Mouse (Mus musculus) WW6 (cell line): ENCODE data around the gene Otos.

Experiments
- DNase-seq: peaks from one replicate; pipeline ENCODE4 v3.0.0-alpha.2; 2013; ENCODE audit warnings: low read depth, low spot score

Otos gene

GRCm38 (mm10) chr1:92647026-92647425, 1.6 kb downstream of the Otos start:
- no peak for DNase-seq

- no peak for DNase-seq
Measured at GRCm38 (mm10) chr1:92646601-92647000, 2.0 kb downstream of the Otos start.

- no peak for DNase-seq
Measured at GRCm38 (mm10) chr1:92646111-92646510, 2.5 kb downstream of the Otos start.

GRCm38 (mm10) chr1:92644916-92645315, 3.7 kb downstream of the Otos start:
- no peak for DNase-seq

- no peak for DNase-seq
Measured at GRCm38 (mm10) chr1:92643691-92644090, 5.0 kb downstream of the Otos start.

GRCm38 (mm10) chr1:92641514-92642272, 6.9 kb downstream of the Otos start, which contains the start of gene Cops9:
Gene Cops9, minus strand, starts transcription at chr1:92641985.
- DNase-seq: peak; percentile 55

- DNase-seq: no peak
Measured at GRCm38 (mm10) chr1:92640393-92640792, 8.2 kb downstream of the Otos start.

- no peak for DNase-seq
Measured at GRCm38 (mm10) chr1:92638736-92639135, 9.9 kb downstream of the Otos start.

GRCm38 (mm10) chr1:92638181-92638580, 10.5 kb downstream of the Otos start:
- DNase-seq: no peak

- DNase-seq: no peak
Measured at GRCm38 (mm10) chr1:92637501-92638172, 11.0 kb downstream of the Otos start.

- DNase-seq: no peak
Measured at GRCm38 (mm10) chr1:92636676-92637075, 12.0 kb downstream of the Otos start.

GRCm38 (mm10) chr1:92636015-92636414, 12.6 kb downstream of the Otos start:
- no peak for DNase-seq

GRCm38 (mm10) chr1:92634976-92635599, 13.6 kb downstream of the Otos start:
- no peak for DNase-seq

GRCm38 (mm10) chr1:92634569-92634968, 14.1 kb downstream of the Otos start:
- no peak for DNase-seq

- no peak for DNase-seq
Measured at GRCm38 (mm10) chr1:92633726-92634125, 14.9 kb downstream of the Otos start.

- no peak for DNase-seq
Measured at GRCm38 (mm10) chr1:92632948-92633347, 15.7 kb downstream of the Otos start.

- DNase-seq: no peak
Measured at GRCm38 (mm10) chr1:92632196-92632595, 16.4 kb downstream of the Otos start.

- no peak for DNase-seq
Measured at GRCm38 (mm10) chr1:92628227-92628626, 20.4 kb downstream of the Otos start.

GRCm38 (mm10) chr1:92618360-92618759, 30.3 kb downstream of the Otos start:
- no peak for DNase-seq

GRCm38 (mm10) chr1:92617488-92617887, 31.2 kb downstream of the Otos start, which contains the start of gene Olfr12:
Gene Olfr12, plus strand, starts transcription at chr1:92617788.
- no peak for DNase-seq

GRCm38 (mm10) chr1:92616046-92616445, 32.6 kb downstream of the Otos start:
- DNase-seq: no peak

GRCm38 (mm10) chr1:92614516-92614915, 34.1 kb downstream of the Otos start:
- no peak for DNase-seq

- no peak for DNase-seq
Measured at GRCm38 (mm10) chr1:92613175-92613574, 35.5 kb downstream of the Otos start.
